Mouse (Mus musculus) spleen, postnatal 4 days (tissue): ENCODE data around the gene Abhd13.
A peak's percentile ranks its signal among the peaks of the same experiment; 100 is the strongest.

ENCODE experiments used
- DNase-seq, 2 experiments: peaks; one replicate each; pipeline ENCODE4 v3.0.0; 2022; ENCODE audit warnings: low spot score in 2 of 2

Gene Abhd13

GRCm38 (mm10) chr8:9977573-9978314, at the start of gene Abhd13, which contains the start of gene Lig4:
TSS of gene Abhd13 (plus strand) at chr8:9977707.
TSS of gene Lig4 (minus strand) at chr8:9977686.
- DNase-seq = peak; percentile 97 to 99

- no peak for DNase-seq
Measured at GRCm38 (mm10) chr8:9929746-9930445, 47.6 kb upstream of the Abhd13 start.

- DNase-seq = no peak
Measured at GRCm38 (mm10) chr8:9932711-9933110, 44.8 kb upstream of the Abhd13 start.

- DNase-seq = peak; percentile 15 to 62
Measured at GRCm38 (mm10) chr8:9934891-9935565, 42.5 kb upstream of the Abhd13 start.

- DNase-seq = no peak
Measured at GRCm38 (mm10) chr8:9935574-9935973, 41.9 kb upstream of the Abhd13 start.

- DNase-seq = no peak
Measured at GRCm38 (mm10) chr8:9949134-9949890, 28.2 kb upstream of the Abhd13 start.

GRCm38 (mm10) chr8:9958338-9958737, 19.2 kb upstream of the Abhd13 start:
- no peak for DNase-seq

GRCm38 (mm10) chr8:9959919-9960318, 17.6 kb upstream of the Abhd13 start:
- DNase-seq = no peak

GRCm38 (mm10) chr8:9971866-9972265, 5.6 kb upstream of the Abhd13 start:
- DNase-seq = no peak

GRCm38 (mm10) chr8:9975276-9975675, 2.2 kb upstream of the Abhd13 start:
- DNase-seq = no peak

- peak; percentile 96 to 98 for DNase-seq
Measured at GRCm38 (mm10) chr8:9975898-9976611, 1.5 kb upstream of the Abhd13 start.

GRCm38 (mm10) chr8:9977016-9977415, 491 bp upstream of the Abhd13 start:
- no peak for DNase-seq

GRCm38 (mm10) chr8:9978475-9979230, 1.1 kb downstream of the Abhd13 start:
- DNase-seq = no peak

- no peak for DNase-seq
Measured at GRCm38 (mm10) chr8:9979746-9980145, 2.2 kb downstream of the Abhd13 start.

GRCm38 (mm10) chr8:9980188-9980587, 2.7 kb downstream of the Abhd13 start:
- no peak for DNase-seq

- DNase-seq = no peak
Measured at GRCm38 (mm10) chr8:10004115-10004514, 26.6 kb downstream of the Abhd13 start.

- no peak for DNase-seq
Measured at GRCm38 (mm10) chr8:10006156-10006985, 28.9 kb downstream of the Abhd13 start, which contains the start of gene Tnfsf13b. TSS of gene Tnfsf13b (plus strand) at chr8:10006467.

- peak in 1 of 2 experiments; percentile 60 for DNase-seq
Measured at GRCm38 (mm10) chr8:10006986-10007659, 29.6 kb downstream of the Abhd13 start.

- DNase-seq = no peak
Measured at GRCm38 (mm10) chr8:10007660-10008028, 30.1 kb downstream of the Abhd13 start.
